Mouse (Mus musculus): ENCODE data around the gene Saysd1. TPM values are rescaled to one million over a fixed set of nuclear protein-coding genes. Genes with fewer than 3 reads are reported as not detected.
A peak's percentile ranks its signal among the peaks of the same experiment; 100 is the strongest.

Saysd1 gene
- polyA plus RNA-seq, 1 experiment from 2014 or later, result 7.7 TPM

DNA sequence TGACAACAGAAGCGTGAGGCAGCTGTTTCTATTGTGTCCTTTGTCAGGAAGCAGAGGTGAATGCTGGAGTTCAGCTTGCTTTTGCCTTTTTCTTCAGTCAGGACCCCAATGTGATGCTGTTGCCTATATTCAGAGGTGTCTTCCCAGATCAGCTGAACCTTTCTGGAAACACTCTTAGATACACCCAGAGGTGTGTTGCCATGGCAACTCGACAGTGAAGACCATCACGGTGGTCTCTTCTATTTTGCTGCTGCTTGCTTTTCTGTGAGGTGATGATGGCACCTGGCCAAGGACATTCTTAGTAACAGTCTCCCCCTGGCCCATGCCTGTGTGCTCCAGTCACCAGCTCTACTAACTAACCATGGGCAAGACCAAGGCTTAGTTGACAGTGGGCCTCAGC lies 33.5 kb upstream of the Saysd1 start:
- H3K4me2 ChIP-seq, result peak overlapping the region; percentile 37
- 74% methylated on average over 3 of the region's 3 CpGs for WGBS
- no peak overlapping the region for H3K4me3 ChIP-seq (ENCODE audit: low read depth, low read length)
- DNase-seq (ENCODE audit: low spot score) (no peak), ATAC-seq (replicated peaks; ENCODE audit: low FRiP score) (no peak)
- 0 out of 2 replicates have a peak overlapping the region, but pooled peaks have one; percentile 6 for H3K9ac ChIP-seq (ENCODE audit: low read depth, low read length)
- H3K9me3 ChIP-seq (ENCODE audit: control insufficient read depth, low read length), result no peaks in the 10 kb centered on the region
- peaks cover 47% of the 10 kb centered on the region for H3K4me1 ChIP-seq (replicated peaks; ENCODE audit: control insufficient read depth, insufficient read depth, low read length)
- peak overlapping the region; percentile 46; the same call in 1 of the 2 replicates for H3K27ac ChIP-seq (ENCODE audit: low read depth, low read length)
- no peaks in the 10 kb centered on the region for H3K27me3 ChIP-seq (replicated peaks; ENCODE audit: control insufficient read depth, insufficient read depth, low read length)
- no peaks in the 10 kb centered on the region for H3K36me3 ChIP-seq (ENCODE audit: control insufficient read depth, insufficient read depth, low read length)

DNA sequence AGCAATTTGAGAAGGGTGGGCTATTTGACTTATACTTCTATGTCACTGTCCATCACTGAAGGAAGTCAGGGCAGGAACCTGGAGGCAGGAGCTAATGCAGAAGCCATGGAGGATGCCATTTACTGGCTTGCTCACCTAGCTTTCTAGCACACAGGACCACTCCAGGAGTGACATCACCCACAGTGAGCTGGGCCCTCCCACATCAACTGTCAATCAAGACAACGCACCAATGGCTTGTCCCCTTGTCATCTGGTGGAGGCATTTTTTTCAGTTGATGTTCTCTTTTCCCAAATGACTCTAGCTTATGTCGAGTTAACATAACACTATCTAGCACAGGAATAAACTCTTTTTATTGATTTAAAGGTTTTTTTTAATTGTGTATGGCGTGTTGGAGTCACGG lies 30.9 kb upstream of the Saysd1 start:
- no peak overlapping the region for H3K4me3 ChIP-seq (ENCODE audit: low read depth, low read length)
- peaks cover 51% of the 10 kb centered on the region for H3K4me1 ChIP-seq (replicated peaks; ENCODE audit: control insufficient read depth, insufficient read depth, low read length)
- H3K4me2 ChIP-seq, result no peak overlapping the region
- WGBS, result 80% methylated on average over 4 of the region's 4 CpGs
- H3K27ac ChIP-seq (ENCODE audit: low read depth, low read length), result no peak overlapping the region
- no peak overlapping the region for H3K9ac ChIP-seq (ENCODE audit: low read depth, low read length)
- H3K9me3 ChIP-seq (ENCODE audit: control insufficient read depth, low read length), result no peaks in the 10 kb centered on the region
- no peaks in the 10 kb centered on the region for H3K36me3 ChIP-seq (ENCODE audit: control insufficient read depth, insufficient read depth, low read length)
- ATAC-seq (replicated peaks; ENCODE audit: low FRiP score) (no peak), DNase-seq (ENCODE audit: low spot score) (no peak)
- H3K27me3 ChIP-seq (replicated peaks; ENCODE audit: control insufficient read depth, insufficient read depth, low read length), result no peaks in the 10 kb centered on the region

DNA sequence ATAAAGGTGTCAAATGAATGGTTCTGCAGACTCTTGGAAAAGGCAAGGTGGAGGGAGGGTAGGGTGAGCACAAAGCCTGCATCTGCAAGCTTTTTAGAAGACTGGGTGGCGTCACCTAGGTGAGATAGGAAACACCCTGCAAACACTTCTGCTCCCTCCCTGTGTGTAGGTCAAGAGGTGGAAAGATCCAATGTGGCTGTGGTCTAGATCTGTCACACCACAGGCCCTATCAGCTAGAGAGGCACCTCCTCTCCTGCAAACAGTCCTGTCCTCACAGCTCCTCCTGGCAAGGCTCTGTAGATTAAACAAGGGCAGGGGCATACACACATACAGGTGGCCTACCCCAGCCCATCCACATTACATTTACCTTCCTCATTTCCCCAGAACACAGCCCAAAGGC lies 30.1 kb upstream of the Saysd1 start:
- Histone ChIP-seq H3K9ac (ENCODE audit: low read depth, low read length) (no peak overlapping the region), H3K9me3 (ENCODE audit: control insufficient read depth, low read length) (no peaks in the 10 kb centered on the region), H3K4me3 (ENCODE audit: low read depth, low read length) (no peak overlapping the region), H3K36me3 (ENCODE audit: control insufficient read depth, insufficient read depth, low read length) (no peaks in the 10 kb centered on the region), H3K4me2 (no peak overlapping the region), H3K27me3 (replicated peaks; ENCODE audit: control insufficient read depth, insufficient read depth, low read length) (no peaks in the 10 kb centered on the region), H3K4me1 (replicated peaks; ENCODE audit: control insufficient read depth, insufficient read depth, low read length) (peaks cover 47% of the 10 kb centered on the region), H3K27ac (ENCODE audit: low read depth, low read length) (no peak overlapping the region)
- peak; percentile 27; the same call in 1 of the 2 replicates for ATAC-seq (replicated peaks; ENCODE audit: low FRiP score)
- no peak for DNase-seq (ENCODE audit: low spot score)
- WGBS, result 46% methylated on average over 1 of the region's 1 CpGs

DNA sequence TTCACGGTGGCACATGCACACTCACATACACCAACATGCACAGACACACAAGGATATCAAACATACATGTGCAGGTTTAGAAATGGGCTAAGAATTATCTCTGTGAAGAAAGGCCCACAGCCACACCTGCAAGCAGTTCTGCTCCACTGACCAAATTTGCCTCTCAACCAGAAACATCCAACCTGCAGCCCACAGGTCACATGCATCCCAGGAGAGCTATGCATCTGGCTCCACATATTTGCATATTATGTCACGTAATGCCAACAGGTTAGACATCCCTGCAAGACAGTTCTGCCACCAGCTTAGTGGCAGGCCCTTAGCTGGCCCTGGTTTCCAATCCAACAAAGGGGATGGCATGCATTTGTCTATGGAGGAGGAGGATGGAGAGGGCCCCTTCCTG lies 29.7 kb upstream of the Saysd1 start:
- Histone ChIP-seq H3K9me3 (ENCODE audit: control insufficient read depth, low read length) (no peaks in the 10 kb centered on the region), H3K36me3 (ENCODE audit: control insufficient read depth, insufficient read depth, low read length) (no peaks in the 10 kb centered on the region), H3K4me1 (replicated peaks; ENCODE audit: control insufficient read depth, insufficient read depth, low read length) (peaks cover 43% of the 10 kb centered on the region), H3K27ac (ENCODE audit: low read depth, low read length) (no peak overlapping the region), H3K27me3 (replicated peaks; ENCODE audit: control insufficient read depth, insufficient read depth, low read length) (no peaks in the 10 kb centered on the region), H3K9ac (ENCODE audit: low read depth, low read length) (no peak overlapping the region), H3K4me3 (ENCODE audit: low read depth, low read length) (no peak overlapping the region), H3K4me2 (no peak overlapping the region)
- WGBS, result 86% methylated on average over 2 of the region's 2 CpGs
- ATAC-seq (replicated peaks; ENCODE audit: low FRiP score) (no peak), DNase-seq (ENCODE audit: low spot score) (no peak)

DNA sequence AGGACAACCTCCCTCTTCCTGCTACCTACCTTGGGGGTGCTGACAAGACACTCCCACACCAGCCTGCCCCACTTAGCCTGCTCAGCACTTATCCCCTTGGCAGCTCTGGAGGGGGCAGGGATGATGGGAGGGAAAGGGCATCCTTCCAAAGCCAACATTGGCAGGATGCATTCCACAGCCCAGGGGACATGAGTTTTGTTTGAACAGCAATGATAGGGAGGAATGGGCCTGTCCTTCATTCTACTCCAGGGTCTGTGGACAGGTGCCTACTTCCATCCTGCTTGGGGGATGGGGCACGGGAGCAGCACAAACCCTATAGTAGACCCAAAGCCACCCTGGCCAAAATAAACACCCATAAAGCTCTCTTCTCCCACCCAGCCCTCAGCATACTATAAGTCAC lies 27.1 kb upstream of the Saysd1 start:
- 80% methylated on average over 1 of the region's 1 CpGs for WGBS
- peaks cover 35% of the 10 kb centered on the region for H3K4me1 ChIP-seq (replicated peaks; ENCODE audit: control insufficient read depth, insufficient read depth, low read length)
- no peak overlapping the region for H3K27ac ChIP-seq (ENCODE audit: low read depth, low read length)
- no peak overlapping the region for H3K9ac ChIP-seq (ENCODE audit: low read depth, low read length)
- H3K9me3 ChIP-seq (ENCODE audit: control insufficient read depth, low read length), result no peaks in the 10 kb centered on the region
- no peak overlapping the region for H3K4me2 ChIP-seq
- H3K4me3 ChIP-seq (ENCODE audit: low read depth, low read length), result no peak overlapping the region
- DNase-seq (ENCODE audit: low spot score) (no peak), ATAC-seq (replicated peaks; ENCODE audit: low FRiP score) (no peak)
- no peaks in the 10 kb centered on the region for H3K36me3 ChIP-seq (ENCODE audit: control insufficient read depth, insufficient read depth, low read length)
- H3K27me3 ChIP-seq (replicated peaks; ENCODE audit: control insufficient read depth, insufficient read depth, low read length), result no peaks in the 10 kb centered on the region

DNA sequence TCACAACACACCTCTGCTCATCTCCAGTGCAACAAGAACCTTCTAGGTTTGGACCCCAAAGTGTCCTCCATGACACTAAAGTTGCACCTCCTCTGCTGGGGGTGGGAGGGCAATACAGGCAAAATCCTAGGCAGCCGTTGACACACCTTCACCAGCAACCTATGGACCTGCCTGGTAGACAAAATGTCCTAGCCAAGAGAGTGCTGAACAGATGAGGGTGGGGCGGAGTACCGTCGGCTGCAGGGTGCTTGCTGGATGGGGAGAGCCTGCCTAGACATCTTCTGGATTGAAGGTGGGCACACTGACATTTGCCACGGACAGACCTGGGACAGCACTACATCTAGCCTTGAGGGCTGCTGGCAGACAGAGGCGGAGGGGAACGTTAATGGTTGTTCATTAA lies 26.1 kb upstream of the Saysd1 start:
- 75% methylated on average over 7 of the region's 7 CpGs for WGBS
- H3K9me3 ChIP-seq (ENCODE audit: control insufficient read depth, low read length), result no peaks in the 10 kb centered on the region
- H3K4me2 ChIP-seq, result no peak overlapping the region; the same call in 1 of the 2 replicates
- no peak for ATAC-seq (replicated peaks; ENCODE audit: low FRiP score)
- H3K9ac ChIP-seq (ENCODE audit: low read depth, low read length), result no peak overlapping the region
- H3K4me3 ChIP-seq (ENCODE audit: low read depth, low read length), result no peak overlapping the region
- H3K27me3 ChIP-seq (replicated peaks; ENCODE audit: control insufficient read depth, insufficient read depth, low read length), result no peaks in the 10 kb centered on the region
- H3K27ac ChIP-seq (ENCODE audit: low read depth, low read length), result no peak overlapping the region
- no peaks in the 10 kb centered on the region for H3K36me3 ChIP-seq (ENCODE audit: control insufficient read depth, insufficient read depth, low read length)
- H3K4me1 ChIP-seq (replicated peaks; ENCODE audit: control insufficient read depth, insufficient read depth, low read length), result peaks cover 35% of the 10 kb centered on the region
- DNase-seq (ENCODE audit: low spot score), result no peak

DNA sequence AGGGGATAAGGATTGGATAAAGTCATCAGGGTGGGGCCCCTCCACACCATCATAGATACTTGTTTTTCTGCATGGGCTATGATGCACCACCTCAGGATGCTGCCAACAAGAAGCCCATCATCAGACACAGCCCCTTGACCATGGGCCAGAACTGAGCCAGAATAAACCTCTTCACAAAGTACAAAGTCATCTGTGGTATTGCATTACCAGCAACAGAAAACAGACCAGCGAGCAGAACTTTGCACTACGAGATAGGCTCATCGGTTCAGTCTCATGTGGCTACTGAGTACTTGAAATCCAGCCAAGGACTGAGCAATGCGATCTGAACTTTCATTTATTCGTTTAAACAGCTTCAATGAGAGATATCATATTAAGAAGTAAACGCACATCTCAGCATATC lies 24.4 kb upstream of the Saysd1 start:
- H3K4me2 ChIP-seq, result no peak overlapping the region
- 77% methylated on average over 6 of the region's 6 CpGs for WGBS
- DNase-seq (ENCODE audit: low spot score), result no peak
- H3K36me3 ChIP-seq (ENCODE audit: control insufficient read depth, insufficient read depth, low read length), result no peaks in the 10 kb centered on the region
- no peak for ATAC-seq (replicated peaks; ENCODE audit: low FRiP score)
- H3K9ac ChIP-seq (ENCODE audit: low read depth, low read length), result no peak overlapping the region
- no peak overlapping the region for H3K4me3 ChIP-seq (ENCODE audit: low read depth, low read length)
- H3K9me3 ChIP-seq (ENCODE audit: control insufficient read depth, low read length), result no peaks in the 10 kb centered on the region
- peaks cover 29% of the 10 kb centered on the region for H3K4me1 ChIP-seq (replicated peaks; ENCODE audit: control insufficient read depth, insufficient read depth, low read length)
- no peak overlapping the region for H3K27ac ChIP-seq (ENCODE audit: low read depth, low read length)
- H3K27me3 ChIP-seq (replicated peaks; ENCODE audit: control insufficient read depth, insufficient read depth, low read length), result no peaks in the 10 kb centered on the region

DNA sequence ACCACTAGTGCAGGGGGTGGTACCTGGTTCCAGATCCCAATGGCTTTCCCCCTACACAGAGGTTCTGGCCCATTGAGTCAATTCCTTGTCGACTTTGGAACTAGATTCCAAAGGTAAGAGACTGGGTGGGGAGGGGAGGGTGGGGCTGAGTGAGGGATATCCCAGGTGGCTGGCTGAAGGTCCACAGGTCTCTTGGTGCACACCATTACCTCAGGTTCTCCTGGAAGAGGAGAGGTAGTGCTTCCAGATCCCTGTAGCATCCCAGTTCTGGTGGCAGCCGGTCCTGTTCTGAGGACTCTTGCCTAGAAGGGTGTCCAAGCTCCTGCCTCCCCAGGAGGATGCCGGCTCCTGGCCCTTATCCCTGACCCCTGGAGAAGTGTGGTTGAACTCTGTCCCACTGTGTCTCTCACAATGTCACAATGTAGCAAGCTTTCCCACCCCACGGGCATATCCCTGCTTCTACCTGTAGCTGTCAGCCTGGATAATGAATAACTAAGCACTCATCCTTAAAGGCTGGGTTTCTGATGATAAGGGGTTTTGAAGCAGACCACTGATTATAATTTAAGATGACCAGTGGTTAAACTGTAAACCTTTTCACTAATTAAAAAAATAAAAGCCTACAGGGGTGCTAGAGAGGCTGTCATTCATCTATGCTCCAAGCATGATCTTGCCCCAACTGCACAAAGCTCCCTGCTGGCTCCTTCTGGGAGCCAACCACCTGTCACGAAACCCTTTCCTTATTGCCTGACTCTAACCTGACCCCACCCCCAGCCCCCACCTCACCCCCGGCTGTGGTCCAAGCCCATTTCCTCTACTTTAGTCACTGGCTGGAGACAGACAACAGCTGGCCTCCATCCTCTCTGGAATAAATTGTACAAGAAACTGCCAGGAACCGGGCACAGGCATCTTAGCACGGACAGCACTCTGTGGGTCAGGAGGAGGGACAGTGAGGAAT lies 20.7 kb upstream of the Saysd1 start:
- no peak overlapping the region for H3K9ac ChIP-seq (ENCODE audit: low read depth, low read length)
- no peaks in the 10 kb centered on the region for H3K9me3 ChIP-seq (ENCODE audit: control insufficient read depth, low read length)
- WGBS, result 62% methylated on average over 8 of the region's 8 CpGs

DNA sequence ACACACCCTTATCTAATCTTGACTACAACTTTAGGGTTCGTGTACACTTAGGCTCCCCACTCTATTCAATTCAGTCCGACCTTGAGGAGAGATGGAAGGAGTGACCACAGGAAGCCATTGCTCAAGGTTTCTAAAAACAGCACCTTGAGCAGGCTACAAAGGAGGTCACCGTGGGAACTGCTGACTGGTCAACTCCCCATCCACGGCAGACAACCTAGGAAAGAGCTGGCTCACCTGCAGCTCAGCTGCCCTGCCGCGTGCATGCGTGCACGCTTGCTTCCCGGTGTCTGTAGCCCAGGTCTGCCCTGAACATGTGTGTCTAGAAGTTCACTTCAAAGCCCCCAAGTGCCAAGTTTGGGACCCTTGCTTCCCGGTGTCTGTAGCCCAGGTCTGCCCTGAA lies 19.3 kb upstream of the Saysd1 start:
- peaks cover 31% of the 10 kb centered on the region for H3K4me1 ChIP-seq (replicated peaks; ENCODE audit: control insufficient read depth, insufficient read depth, low read length)
- WGBS, result 65% methylated on average over 10 of the region's 10 CpGs
- ATAC-seq (replicated peaks; ENCODE audit: low FRiP score), result no peak

More for the DNA sequence above, 20.7 kb upstream of the Saysd1 start:
- Histone ChIP-seq H3K36me3 (ENCODE audit: control insufficient read depth, insufficient read depth, low read length) (no peaks in the 10 kb centered on the region), H3K4me2 (no peak overlapping the region), H3K4me1 (replicated peaks; ENCODE audit: control insufficient read depth, insufficient read depth, low read length) (peaks cover 31% of the 10 kb centered on the region), H3K27me3 (replicated peaks; ENCODE audit: control insufficient read depth, insufficient read depth, low read length) (no peaks in the 10 kb centered on the region), H3K27ac (ENCODE audit: low read depth, low read length) (no peak overlapping the region), H3K4me3 (ENCODE audit: low read depth, low read length) (no peak overlapping the region)
- ATAC-seq (replicated peaks; ENCODE audit: low FRiP score), result no peak
- DNase-seq (ENCODE audit: low spot score), result no peak

More for the DNA sequence above, 19.3 kb upstream of the Saysd1 start:
- Histone ChIP-seq H3K9ac (ENCODE audit: low read depth, low read length) (no peak overlapping the region), H3K4me2 (no peak overlapping the region), H3K27me3 (replicated peaks; ENCODE audit: control insufficient read depth, insufficient read depth, low read length) (no peaks in the 10 kb centered on the region), H3K4me3 (ENCODE audit: low read depth, low read length) (no peak overlapping the region), H3K27ac (ENCODE audit: low read depth, low read length) (no peak overlapping the region), H3K36me3 (ENCODE audit: control insufficient read depth, insufficient read depth, low read length) (no peaks in the 10 kb centered on the region), H3K9me3 (ENCODE audit: control insufficient read depth, low read length) (no peaks in the 10 kb centered on the region)
- no peak for DNase-seq (ENCODE audit: low spot score)
